Mouse (Mus musculus) liver, adult 2 months (tissue): ENCODE results near the gene Marveld1.

Source experiments
- CTCF ChIP-seq: fragments of 200-500 bp; IDR thresholded peaks from 2 replicates; pipeline ENCODE4 v1.5.1; 2011; ENCODE audit warnings: low read depth, low read length, control low read depth
- POLR2A ChIP-seq: fragments of 200-500 bp; IDR thresholded peaks from 2 replicates; pipeline ENCODE4 v1.6.1; 2011; ENCODE audit warnings: low read length, control low read depth; ENCODE audit not compliant: insufficient read depth; ENCODE audit errors: extremely low read depth

GRCm38 (mm10) chr19:42128052-42128740, 19.0 kb upstream of the Marveld1 start:
- TF ChIP-seq CTCF (no peak), POLR2A (no peak)
